Mouse (Mus musculus) kidney, postnatal 4 days (tissue): ENCODE measurements around the gene Vmn1r27.

Source experiments
- DNase-seq, 2 experiments: peaks; one replicate each; pipeline ENCODE4 v3.0.0; 2021; ENCODE audit warnings: mixed read lengths in 2 of 2

Vmn1r27 gene

DNA sequence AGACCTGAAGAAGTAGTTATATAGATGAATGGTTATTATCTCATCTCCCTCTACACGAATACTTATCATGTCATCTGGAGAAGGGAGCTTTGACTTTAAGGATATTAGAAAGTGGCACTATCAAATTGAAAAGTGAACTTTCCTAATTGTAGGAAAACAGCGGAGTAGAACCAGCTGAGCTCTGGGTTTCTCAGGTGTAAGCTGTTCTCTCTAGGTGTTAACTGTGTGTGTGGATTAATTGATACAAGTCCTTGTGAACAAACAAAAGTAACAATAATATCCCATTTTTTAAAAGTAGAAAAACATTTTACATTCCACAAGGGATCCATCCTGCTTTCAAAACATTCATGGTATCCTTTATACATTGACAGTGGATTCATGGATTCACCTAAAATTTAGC is at the start of gene Vmn1r27:
Vmn1r27 (minus strand) TSS at position 101 of the 400 bp plus-strand sequence.
- DNase-seq, result no peak

DNA sequence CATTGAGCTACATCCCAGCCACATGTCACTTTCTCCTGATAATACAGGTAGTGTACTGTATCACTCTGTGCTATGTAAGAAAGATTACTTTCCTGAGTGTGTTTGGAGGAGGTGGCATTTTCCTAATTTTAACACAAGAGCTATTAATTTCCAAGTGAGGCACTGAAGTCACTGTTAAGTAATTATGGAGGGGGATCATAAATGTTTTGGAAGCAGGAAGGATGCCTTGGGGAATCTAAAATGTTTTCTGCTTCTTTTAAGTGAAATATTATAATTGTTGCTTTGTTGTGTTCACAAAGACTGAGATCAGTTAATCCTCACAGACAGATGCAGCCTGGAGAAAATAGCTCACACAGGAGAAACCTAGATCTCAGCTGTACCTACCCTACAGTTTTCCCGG is 43.1 kb upstream of the Vmn1r27 start, which contains the start of gene Vmn1r28:
Vmn1r28 (plus strand) TSS at position 301 of the 400 bp plus-strand sequence.
- DNase-seq, result no peak

DNA sequence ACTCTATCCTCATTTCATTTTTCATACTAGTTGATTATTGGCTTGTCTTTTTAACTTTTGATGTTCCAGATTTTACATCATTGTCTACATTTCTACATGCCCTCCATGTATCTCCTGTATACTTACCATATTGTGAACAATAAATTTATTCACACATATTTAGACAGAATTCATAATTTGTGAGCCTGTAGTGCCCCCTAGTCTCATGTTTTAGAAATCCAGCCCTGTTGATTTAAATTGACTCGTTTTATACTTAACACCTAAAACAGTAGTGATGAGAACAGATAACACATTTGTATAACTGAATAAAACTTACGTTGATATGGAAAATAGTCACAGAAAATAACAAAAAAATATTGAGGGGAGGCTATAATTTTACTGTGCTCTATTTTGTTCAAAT is 2.5 kb downstream of the Vmn1r27 start:
- no peak for DNase-seq
